Mouse (Mus musculus) CD8-positive naive resting alpha-beta T cell, adult 57 days (primary cell): Measurements from ENCODE around the gene Olfr1223. TPM values are rescaled to one million over a fixed set of nuclear protein-coding genes. Genes with fewer than 3 reads are reported as not detected.

Source experiments
- total RNA-seq: library from RNA; stranded (reverse); gene quantifications from one replicate; pipeline ENCODE4 v1.2.4, GENCODE M21; 2023

The Olfr1223 gene
- not detected for total RNA-seq

GRCm38 (mm10) chr2:89151460-89151859 lies at the start of gene Olfr1223:
Gene Olfr1223 (minus strand): TSS chr2:89151560.

DNA sequence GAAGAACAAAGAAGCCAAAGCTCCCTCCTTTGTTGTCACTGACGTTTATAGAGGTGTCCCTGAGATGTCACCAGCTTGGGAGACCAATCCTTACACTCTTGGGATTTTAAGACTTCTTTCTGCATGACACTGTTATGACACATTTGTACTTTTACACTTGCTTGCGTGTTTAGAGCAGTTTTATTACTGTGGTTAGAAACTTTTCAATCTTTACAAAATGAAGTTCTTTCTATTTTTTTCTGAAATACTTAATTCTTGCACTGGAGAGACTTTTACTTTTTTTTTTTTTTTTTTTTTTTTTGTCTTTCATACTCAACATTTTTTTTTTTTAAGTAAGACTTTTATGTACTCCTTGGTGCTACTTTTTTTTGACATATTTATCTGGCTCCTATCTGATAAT lies 48.6 kb upstream of the Olfr1223 start, which contains the start of gene Olfr1226:
Gene Olfr1226 (minus strand): TSS at position 101 of the 400 bp plus-strand sequence.

GRCm38 (mm10) chr2:89174569-89174968 lies 23.2 kb upstream of the Olfr1223 start, which contains the start of gene Olfr1225:
Gene Olfr1225 (minus strand): TSS chr2:89174669.

GRCm38 (mm10) chr2:89163991-89164390 lies 12.6 kb upstream of the Olfr1223 start, which contains the start of gene Olfr1224-ps1:
Gene Olfr1224-ps1 (minus strand): TSS chr2:89164091.

DNA sequence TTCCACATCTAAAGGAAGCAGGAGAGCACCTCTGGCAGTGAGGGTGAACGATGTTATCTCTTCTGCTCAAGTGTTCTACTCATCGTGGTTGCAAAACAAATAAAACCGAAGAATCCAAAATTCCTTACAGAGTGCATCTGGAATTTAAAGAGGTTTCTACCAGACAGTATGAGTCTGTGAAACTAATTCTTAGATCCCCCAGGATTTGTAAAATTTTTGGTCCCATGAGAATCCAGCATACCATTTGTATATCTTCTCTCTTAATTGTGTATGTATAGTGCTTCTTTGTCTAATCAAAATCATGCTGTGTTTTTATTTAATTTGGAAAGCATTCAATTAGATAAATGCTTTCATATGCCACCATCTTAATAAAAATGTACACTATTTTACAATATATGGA lies 18.4 kb downstream of the Olfr1223 start, which contains the start of gene Olfr1222:
Gene Olfr1222 (minus strand): TSS at position 101 of the 400 bp plus-strand sequence.

DNA sequence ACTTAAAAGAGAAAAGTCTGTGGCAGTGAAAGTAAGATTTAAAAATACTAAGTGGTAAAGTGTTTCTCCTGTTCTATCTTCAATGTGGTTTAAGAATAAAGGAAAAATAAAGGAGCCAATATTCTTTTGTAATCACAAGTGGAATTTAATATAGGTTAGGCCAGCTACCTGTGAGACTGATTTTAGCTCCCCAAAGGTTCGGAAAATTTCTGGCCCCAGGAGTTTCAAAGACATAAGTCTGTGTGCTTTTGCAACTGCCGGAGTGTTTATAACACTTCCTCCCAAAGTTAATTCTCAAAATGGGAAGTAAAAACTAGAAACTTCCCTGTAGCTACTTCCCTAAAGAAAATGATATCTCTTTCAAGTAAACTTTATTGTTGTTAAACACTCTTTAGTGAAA lies 34.2 kb downstream of the Olfr1223 start, which contains the start of gene Olfr1221:
Gene Olfr1221 (minus strand): TSS at position 101 of the 400 bp plus-strand sequence.

DNA sequence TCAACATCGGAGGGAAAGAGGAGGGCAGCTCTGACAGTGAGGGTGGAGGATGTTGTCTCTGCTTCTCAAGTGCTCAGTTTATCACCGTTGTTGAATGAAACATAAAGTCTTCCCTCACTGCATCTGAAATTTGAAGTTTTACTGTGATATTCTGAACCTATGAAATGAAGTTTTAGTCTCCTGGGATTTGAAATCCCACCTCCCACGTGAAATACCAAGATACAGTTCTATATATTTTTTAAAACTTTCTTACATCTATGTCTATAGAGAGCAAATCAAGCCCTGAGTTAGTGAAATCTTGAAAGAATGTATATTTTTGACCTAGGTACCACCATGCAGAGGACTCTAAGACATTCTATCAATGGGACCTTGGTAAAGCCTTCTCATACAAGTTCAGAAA lies 44.6 kb downstream of the Olfr1223 start, which contains the start of gene Olfr1220:
Gene Olfr1220 (minus strand): TSS at position 101 of the 400 bp plus-strand sequence.

Other genes with a start within 250 kb of the Olfr1223 start
- not detected for gene Olfr1208, start 249.2 kb downstream of the Olfr1223 start, total RNA-seq
- not detected for gene Olfr1209, start 236.4 kb downstream of the Olfr1223 start, total RNA-seq
- not detected for gene Olfr1211, start 213.4 kb downstream of the Olfr1223 start, total RNA-seq
- not detected for gene Olfr1212, start 197.6 kb downstream of the Olfr1223 start, total RNA-seq
- gene Gm13762, start 171.3 kb downstream of the Olfr1223 start, total RNA-seq, result not detected
- gene Olfr1214, start 158.9 kb downstream of the Olfr1223 start, total RNA-seq, result not detected
- gene Olfr1215, start 144.6 kb downstream of the Olfr1223 start, total RNA-seq, result not detected
- gene Olfr1216, start 133.2 kb downstream of the Olfr1223 start, total RNA-seq, result not detected
- not detected for gene Olfr1217, start 119.5 kb downstream of the Olfr1223 start, total RNA-seq
- gene Olfr1218, start 90.4 kb downstream of the Olfr1223 start, total RNA-seq, result not detected
- not detected for gene Olfr1219, start 68.0 kb downstream of the Olfr1223 start, total RNA-seq
- not detected for gene Olfr1220, start 44.7 kb downstream of the Olfr1223 start, total RNA-seq
- gene Olfr1221, start 34.3 kb downstream of the Olfr1223 start, total RNA-seq, result not detected
- not detected for gene Olfr1222, start 18.5 kb downstream of the Olfr1223 start, total RNA-seq
- not detected for gene Olfr1224-ps1, start 12.5 kb upstream of the Olfr1223 start, total RNA-seq
- gene Olfr1225, start 23.1 kb upstream of the Olfr1223 start, total RNA-seq, result not detected
- gene Olfr1226, start 48.5 kb upstream of the Olfr1223 start, total RNA-seq, result not detected
- gene Olfr1228, start 102.5 kb upstream of the Olfr1223 start, total RNA-seq, result not detected
- gene Olfr1229, start 136.5 kb upstream of the Olfr1223 start, total RNA-seq, result not detected
- gene Olfr1230, start 145.7 kb upstream of the Olfr1223 start, total RNA-seq, result not detected
- not detected for gene Olfr1231, start 155.5 kb upstream of the Olfr1223 start, total RNA-seq
- not detected for gene Olfr1232, start 178.1 kb upstream of the Olfr1223 start, total RNA-seq
- gene Olfr1233, start 190.8 kb upstream of the Olfr1223 start, total RNA-seq, result not detected
- not detected for gene Olfr1234, start 213.3 kb upstream of the Olfr1223 start, total RNA-seq